Mouse (Mus musculus) midbrain, embryonic 16.5 days (tissue): Measurements from ENCODE around the gene Itgb1. TPM values are rescaled to one million over a fixed set of nuclear protein-coding genes. Genes with fewer than 3 reads are reported as not detected.
A peak's percentile ranks its signal among the peaks of the same experiment; 100 is the strongest.

Experiments
- ATAC-seq: fragments of 200-750 bp; cut with Nextera tagmentation; 2 replicates; pipeline ENCODE4 v1.8.0; 2017; ENCODE audit warnings: moderate TSS enrichment
- H3K27ac ChIP-seq: fragments of 300-500 bp; sonication (generic); 2 replicates; pipeline ENCODE4 v1.5.1; 2014; ENCODE audit warnings: mild to moderate bottlenecking, low read length, mixed read lengths
- H3K27me3 ChIP-seq: fragments of 300-500 bp; sonication (generic); 2 replicates; pipeline ENCODE4 v1.6.1; 2014; ENCODE audit warnings: low read depth, low read length, mixed read lengths; ENCODE audit not compliant: control insufficient read depth, insufficient read depth
- H3K36me3 ChIP-seq: fragments of 300-500 bp; sonication (generic); 2 replicates; pipeline ENCODE4 v1.6.1; 2014; ENCODE audit warnings: mild to moderate bottlenecking, low read length, moderate library complexity, mixed read lengths; ENCODE audit not compliant: control insufficient read depth, insufficient read depth
- H3K4me1 ChIP-seq: fragments of 300-500 bp; sonication (generic); 2 replicates; pipeline ENCODE4 v1.6.1; 2014; ENCODE audit warnings: mild to moderate bottlenecking, low read length, mixed read lengths; ENCODE audit not compliant: control insufficient read depth, insufficient read depth
- H3K4me2 ChIP-seq: fragments of 300-500 bp; sonication (generic); 2 replicates; pipeline ENCODE4 v1.6.1; 2014; ENCODE audit warnings: mild to moderate bottlenecking, low read length, mixed read lengths
- H3K4me3 ChIP-seq: fragments of 300-500 bp; sonication (generic); 2 replicates; pipeline ENCODE4 v1.5.1; 2014; ENCODE audit warnings: low read depth, mild to moderate bottlenecking, low read length, moderate library complexity, mixed read lengths
- H3K9ac ChIP-seq: fragments of 300-500 bp; sonication (generic); 2 replicates; pipeline ENCODE4 v1.6.1; 2014; ENCODE audit warnings: low read depth, low read length, mixed read lengths
- H3K9me3 ChIP-seq: fragments of 300-500 bp; sonication (generic); replicated peaks from 2 replicates; pipeline ENCODE4 v1.6.1; 2014; ENCODE audit warnings: mild to moderate bottlenecking, low read length, mixed read lengths; ENCODE audit not compliant: control insufficient read depth, poor library complexity, severe bottlenecking
- whole genome bisulfite sequencing: fragments of 180-500 bp; shearing (Covaris S2); extraction: QIAGEN DNeasy Blood & Tissue Kit; methylation state at CpG from one replicate; pipeline ENCODE4 v1.1.7; 2014; 5-methylcytosine and 5-hydroxymethylcytosine counted together
- polyA plus RNA-seq: library from polyadenylated mRNA; unstranded; fragments of >200 nt; fragmentation: Nextera tagmentation; extraction: Ambion mirVana; gene quantifications from 2 replicates; pipeline ENCODE4 v1.2.1, GENCODE M21; 2015

Gene Itgb1
- polyA plus RNA-seq, 1 experiment from 2014 or later: 72.9 TPM

- no peaks in the 10 kb centered on the region for H3K9me3 ChIP-seq
- H3K4me3 ChIP-seq: peak overlapping the region; percentile 28
- H3K36me3 ChIP-seq: no peaks in the 10 kb centered on the region
- WGBS: under 1% methylated on average over 16 of the region's 16 CpGs
- H3K4me1 ChIP-seq: 0 out of 2 replicates have a peak, but pooled peaks cover 2% of the 10 kb centered on the region
- peak overlapping the region; percentile 64 for H3K4me2 ChIP-seq
- ATAC-seq: peak; percentile 85
- H3K27ac ChIP-seq: peak overlapping the region; percentile 63
- H3K27me3 ChIP-seq: no peaks in the 10 kb centered on the region
- peak overlapping the region; percentile 53 for H3K9ac ChIP-seq
These were observed 30.9 kb upstream of the Itgb1 start for GRCm38 (mm10) chr8:128654365-128655099.

- 72% methylated on average over 3 of the region's 3 CpGs for WGBS
- no peak overlapping the region for H3K9ac ChIP-seq
- ATAC-seq: no peak
These were observed 23.3 kb upstream of the Itgb1 start for GRCm38 (mm10) chr8:128662144-128662543.

GRCm38 (mm10) chr8:128662696-128663095 is 22.8 kb upstream of the Itgb1 start:
- Histone ChIP-seq H3K9me3 (no peaks in the 10 kb centered on the region), H3K4me2 (no peak overlapping the region), H3K9ac (no peak overlapping the region), H3K36me3 (no peaks in the 10 kb centered on the region), H3K4me3 (no peak overlapping the region), H3K27me3 (no peaks in the 10 kb centered on the region), H3K27ac (no peak overlapping the region), H3K4me1 (no peaks in the 10 kb centered on the region)
- no peak for ATAC-seq
- WGBS: 81% methylated on average over 2 of the region's 2 CpGs

More at GRCm38 (mm10) chr8:128662144-128662543, 23.3 kb upstream of the Itgb1 start:
- Histone ChIP-seq H3K9me3 (no peaks in the 10 kb centered on the region), H3K27me3 (no peaks in the 10 kb centered on the region), H3K27ac (no peak overlapping the region), H3K4me1 (no peaks in the 10 kb centered on the region), H3K4me3 (no peak overlapping the region), H3K36me3 (no peaks in the 10 kb centered on the region), H3K4me2 (no peak overlapping the region)

- Histone ChIP-seq H3K9me3 (no peaks in the 10 kb centered on the region), H3K36me3 (no peaks in the 10 kb centered on the region), H3K27me3 (no peaks in the 10 kb centered on the region), H3K4me1 (no peaks in the 10 kb centered on the region), H3K27ac (no peak overlapping the region), H3K4me3 (no peak overlapping the region), H3K4me2 (no peak overlapping the region), H3K9ac (no peak overlapping the region)
- WGBS: 74% methylated on average over 2 of the region's 2 CpGs
- ATAC-seq: no peak
These were observed 22.3 kb upstream of the Itgb1 start for GRCm38 (mm10) chr8:128663106-128663505.

GRCm38 (mm10) chr8:128666576-128667263 is 18.7 kb upstream of the Itgb1 start:
- Histone ChIP-seq H3K4me1 (no peaks in the 10 kb centered on the region), H3K9ac (no peak overlapping the region), H3K4me2 (no peak overlapping the region), H3K27ac (no peak overlapping the region), H3K9me3 (no peaks in the 10 kb centered on the region), H3K4me3 (no peak overlapping the region), H3K36me3 (no peaks in the 10 kb centered on the region), H3K27me3 (no peaks in the 10 kb centered on the region)
- ATAC-seq: no peak
- WGBS: 88% methylated on average over 4 of the region's 4 CpGs

GRCm38 (mm10) chr8:128671813-128672212 is 13.6 kb upstream of the Itgb1 start:
- Histone ChIP-seq H3K9me3 (no peaks in the 10 kb centered on the region), H3K27ac (no peak overlapping the region), H3K27me3 (no peaks in the 10 kb centered on the region), H3K4me2 (no peak overlapping the region), H3K4me3 (no peak overlapping the region), H3K36me3 (no peaks in the 10 kb centered on the region), H3K4me1 (no peaks in the 10 kb centered on the region), H3K9ac (no peak overlapping the region)
- 98% methylated on average over 1 of the region's 1 CpGs for WGBS
- no peak for ATAC-seq

- Histone ChIP-seq H3K27me3 (no peaks in the 10 kb centered on the region), H3K4me1 (no peaks in the 10 kb centered on the region), H3K9me3 (no peaks in the 10 kb centered on the region), H3K9ac (no peak overlapping the region), H3K4me3 (no peak overlapping the region), H3K36me3 (no peaks in the 10 kb centered on the region), H3K27ac (no peak overlapping the region), H3K4me2 (no peak overlapping the region)
- ATAC-seq: no peak
- WGBS: 88% methylated on average over 2 of the region's 2 CpGs
These were observed 13.0 kb upstream of the Itgb1 start for GRCm38 (mm10) chr8:128672441-128672840.

- no peak for ATAC-seq
- no peak overlapping the region for H3K9ac ChIP-seq
- H3K9me3 ChIP-seq: no peaks in the 10 kb centered on the region
- no peaks in the 10 kb centered on the region for H3K27me3 ChIP-seq
- no peaks in the 10 kb centered on the region for H3K4me1 ChIP-seq
- no peak overlapping the region for H3K4me3 ChIP-seq
- no peak overlapping the region for H3K4me2 ChIP-seq
- H3K27ac ChIP-seq: no peak overlapping the region
- H3K36me3 ChIP-seq: no peaks in the 10 kb centered on the region
- WGBS: 83% methylated on average over 1 of the region's 1 CpGs
These were observed 12.5 kb upstream of the Itgb1 start for GRCm38 (mm10) chr8:128672950-128673349.
